Mouse (Mus musculus): ENCODE results near the gene Reep1. TPM values are rescaled to one million over a fixed set of nuclear protein-coding genes. Genes with fewer than 3 reads are reported as not detected.

Reep1 gene
- polyA plus RNA-seq, 1 experiment from 2014 or later, result 102 TPM

DNA sequence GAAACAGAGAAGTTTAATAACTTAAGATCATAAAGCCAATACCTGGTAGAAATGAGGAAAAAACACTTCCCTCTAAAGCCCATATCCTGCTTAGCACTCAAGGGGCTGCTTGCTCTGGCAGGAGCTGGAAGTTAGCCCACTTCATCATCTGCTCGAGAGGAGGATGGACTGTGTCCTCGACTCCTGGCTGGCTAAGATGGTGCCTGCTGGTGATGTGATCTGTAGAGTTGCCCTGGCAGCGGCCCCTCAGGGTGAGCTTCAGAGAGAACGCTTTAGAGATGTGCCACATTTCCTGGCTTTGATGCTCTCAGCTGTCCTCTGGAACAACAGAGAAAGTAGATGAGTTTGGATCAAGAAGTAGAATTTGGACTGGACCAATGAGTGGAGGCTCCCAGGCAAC is 31.2 kb downstream of the Reep1 start:
- no peaks in the 10 kb centered on the region for H3K36me3 ChIP-seq (ENCODE audit: poor library complexity, severe bottlenecking)
- no peaks in the 10 kb centered on the region for H3K9me3 ChIP-seq (replicated peaks)
- 81% methylated on average over 4 of the region's 4 CpGs for WGBS
- H3K9ac ChIP-seq, result no peak overlapping the region
- no peak overlapping the region for H3K4me2 ChIP-seq
- H3K27ac ChIP-seq, result no peak overlapping the region
- H3K4me3 ChIP-seq, result no peak overlapping the region
- ATAC-seq, result no peak
- H3K27me3 ChIP-seq, result no peaks in the 10 kb centered on the region
- H3K4me1 ChIP-seq, result peaks cover 31% of the 10 kb centered on the region

DNA sequence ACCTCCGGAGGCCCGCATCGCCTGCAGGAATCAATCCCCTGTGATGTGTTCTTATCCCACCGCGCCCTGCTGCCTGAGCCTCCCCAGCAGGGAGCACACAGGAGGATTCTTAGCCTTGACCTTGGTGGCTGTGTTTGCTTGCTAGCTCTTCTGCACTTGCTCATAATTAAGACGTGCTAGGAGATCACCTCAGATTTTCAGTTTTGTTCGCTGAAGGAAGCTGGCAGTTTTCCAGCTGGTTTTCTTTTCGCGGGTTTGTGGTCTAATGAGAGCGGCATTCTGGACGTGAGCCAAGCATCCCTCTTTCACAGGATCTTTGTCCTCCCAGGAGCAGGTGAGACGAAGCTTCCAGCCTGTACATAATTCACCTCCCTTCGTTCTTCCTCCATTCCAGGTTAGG is 33.6 kb downstream of the Reep1 start:
- no peaks in the 10 kb centered on the region for H3K27me3 ChIP-seq
- peak overlapping the region; percentile 45 for H3K4me2 ChIP-seq
- H3K4me1 ChIP-seq, result peaks cover 26% of the 10 kb centered on the region
- no peaks in the 10 kb centered on the region for H3K9me3 ChIP-seq (replicated peaks)
- 14% methylated on average over 13 of the region's 13 CpGs for WGBS
- peak overlapping the region; percentile 45; the same call in 1 of the 2 replicates for H3K9ac ChIP-seq
- H3K4me3 ChIP-seq, result peak overlapping the region; percentile 15; the same call in 1 of the 2 replicates
- peak; percentile 71 for ATAC-seq
- H3K27ac ChIP-seq, result peak overlapping the region; percentile 83
- H3K36me3 ChIP-seq (ENCODE audit: poor library complexity, severe bottlenecking), result no peaks in the 10 kb centered on the region

DNA sequence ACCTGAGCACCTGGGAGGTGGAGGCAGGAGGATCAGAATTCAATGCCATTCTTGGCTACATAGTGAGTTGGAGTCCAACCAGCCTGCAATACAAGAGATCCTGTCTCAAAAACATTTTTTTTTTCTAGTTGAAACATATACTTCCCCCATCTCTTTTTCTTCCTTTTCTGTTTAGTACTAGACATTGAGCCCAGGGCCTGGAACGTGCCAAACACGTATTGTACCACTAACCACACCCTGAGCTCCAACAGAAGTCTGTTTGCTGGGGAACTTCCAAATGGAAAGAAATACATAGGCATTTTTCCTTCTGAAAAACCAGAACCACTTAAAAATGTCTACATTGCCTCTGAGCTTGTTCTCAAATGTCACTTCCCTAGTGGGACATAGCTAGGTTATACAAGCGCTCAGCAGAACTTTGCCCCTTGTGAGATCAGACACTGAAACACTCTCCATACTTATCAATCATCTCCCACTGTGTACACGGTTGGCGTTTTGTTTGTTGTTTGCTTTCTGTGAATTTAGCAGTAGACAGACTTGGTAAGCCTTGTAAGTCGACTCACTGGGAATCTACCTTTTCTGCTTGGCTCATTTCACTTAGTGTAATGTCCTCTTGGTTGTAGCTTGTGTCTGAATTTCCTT is 34.8 kb downstream of the Reep1 start:
- Histone ChIP-seq H3K4me2 (no peak overlapping the region), H3K9me3 (replicated peaks) (no peaks in the 10 kb centered on the region), H3K9ac (no peak overlapping the region), H3K27me3 (no peaks in the 10 kb centered on the region), H3K27ac (no peak overlapping the region), H3K4me1 (peaks cover 25% of the 10 kb centered on the region), H3K4me3 (no peak overlapping the region), H3K36me3 (ENCODE audit: poor library complexity, severe bottlenecking) (no peaks in the 10 kb centered on the region)
- 85% methylated on average over 6 of the region's 6 CpGs for WGBS
- no peak for ATAC-seq

DNA sequence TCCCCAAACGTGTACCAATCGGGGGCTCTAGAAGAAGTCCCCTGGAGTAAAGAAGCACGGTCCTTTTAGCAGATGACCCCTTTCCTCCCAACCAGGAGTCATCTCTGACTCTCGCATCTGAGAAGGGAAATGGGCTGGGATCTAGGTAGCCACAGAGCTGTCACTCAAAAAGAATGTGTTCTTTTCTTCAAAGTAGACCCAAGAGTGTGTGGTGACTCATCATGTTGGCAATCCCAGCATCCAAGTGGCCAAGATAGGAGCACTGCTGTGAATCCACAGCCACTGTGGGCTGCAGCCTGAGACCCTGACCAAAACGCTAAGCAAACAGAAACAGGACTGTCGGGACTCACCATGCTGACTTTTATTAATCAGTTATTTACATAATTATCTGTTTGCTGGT is 37.6 kb downstream of the Reep1 start:
- 91% methylated on average over 6 of the region's 6 CpGs for WGBS
- ATAC-seq, result no peak
- H3K9me3 ChIP-seq (replicated peaks), result no peaks in the 10 kb centered on the region
- H3K4me3 ChIP-seq, result no peak overlapping the region
- no peak overlapping the region for H3K4me2 ChIP-seq
- no peaks in the 10 kb centered on the region for H3K27me3 ChIP-seq
- peaks cover 16% of the 10 kb centered on the region for H3K4me1 ChIP-seq
- H3K9ac ChIP-seq, result no peak overlapping the region
- no peak overlapping the region for H3K27ac ChIP-seq
- no peaks in the 10 kb centered on the region for H3K36me3 ChIP-seq (ENCODE audit: poor library complexity, severe bottlenecking)

DNA sequence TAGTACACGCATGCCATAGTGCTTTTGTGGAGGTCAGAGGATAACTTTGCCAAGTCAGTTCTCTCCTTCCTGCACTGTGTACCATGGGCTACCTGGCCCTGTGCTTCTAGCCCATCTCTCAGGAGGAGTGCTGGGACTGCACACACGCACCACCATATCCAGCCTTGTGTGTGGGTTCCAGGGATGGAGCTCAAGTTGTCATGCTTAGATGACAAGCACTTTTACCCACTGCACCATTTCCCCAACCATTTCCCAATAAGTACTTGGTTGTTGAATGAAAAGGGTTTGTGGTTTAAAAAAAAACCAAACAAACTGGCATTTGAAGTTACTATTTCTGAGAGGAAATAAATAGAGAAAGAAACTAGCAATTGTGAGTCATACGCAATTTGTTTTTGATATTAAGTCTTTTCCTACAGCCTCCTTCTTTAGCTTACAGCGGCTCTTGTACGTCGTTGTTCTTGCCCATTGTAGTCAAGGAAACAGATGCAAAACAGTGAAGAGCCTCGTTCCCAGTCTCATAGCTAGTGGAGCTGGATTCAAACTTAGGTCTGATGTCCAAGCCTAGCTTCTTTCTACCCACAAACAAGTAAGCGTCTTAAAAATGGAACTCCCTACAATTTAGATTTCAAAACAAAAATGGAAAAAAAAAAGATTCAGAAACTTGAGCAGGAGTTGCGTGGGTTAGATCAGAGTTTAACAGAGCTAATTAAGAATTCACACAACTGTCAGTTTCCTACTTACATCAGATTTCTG is 38.3 kb downstream of the Reep1 start:
- H3K4me1 ChIP-seq, result peaks cover 9% of the 10 kb centered on the region
- 63% methylated on average over 9 of the region's 9 CpGs for WGBS
- H3K4me3 ChIP-seq, result no peak overlapping the region
- no peak overlapping the region for H3K9ac ChIP-seq
- H3K27me3 ChIP-seq, result no peaks in the 10 kb centered on the region
- no peaks in the 10 kb centered on the region for H3K36me3 ChIP-seq (ENCODE audit: poor library complexity, severe bottlenecking)
- ATAC-seq, result no peak
- no peaks in the 10 kb centered on the region for H3K9me3 ChIP-seq (replicated peaks)
- no peak overlapping the region for H3K27ac ChIP-seq
- H3K4me2 ChIP-seq, result no peak overlapping the region

DNA sequence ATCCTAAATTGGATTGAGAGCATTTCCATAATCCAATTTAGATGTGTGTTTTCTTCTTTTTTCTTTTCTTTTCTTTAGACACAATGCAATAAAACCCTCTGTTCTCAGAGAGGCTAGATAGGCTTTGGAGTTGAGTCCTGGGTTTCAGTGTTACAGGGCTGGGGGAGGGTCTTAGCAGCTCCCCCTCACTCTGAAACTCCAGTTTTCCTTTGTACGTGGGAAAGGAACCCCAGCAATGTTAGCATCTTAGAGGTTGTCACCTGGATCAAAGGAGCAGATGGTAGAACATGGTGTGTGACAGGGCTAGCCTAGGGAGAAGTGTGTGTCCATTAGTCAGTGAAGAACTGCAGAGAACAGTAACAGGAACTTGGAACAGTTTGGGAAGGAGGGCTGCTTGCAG is 38.9 kb downstream of the Reep1 start:
- Histone ChIP-seq H3K9ac (no peak overlapping the region), H3K4me3 (no peak overlapping the region), H3K9me3 (replicated peaks) (no peaks in the 10 kb centered on the region), H3K4me2 (no peak overlapping the region), H3K27ac (no peak overlapping the region), H3K27me3 (no peaks in the 10 kb centered on the region), H3K36me3 (ENCODE audit: poor library complexity, severe bottlenecking) (no peaks in the 10 kb centered on the region), H3K4me1 (peaks cover 3% of the 10 kb centered on the region)
- 19% methylated on average over 1 of the region's 1 CpGs for WGBS
- ATAC-seq, result no peak

DNA sequence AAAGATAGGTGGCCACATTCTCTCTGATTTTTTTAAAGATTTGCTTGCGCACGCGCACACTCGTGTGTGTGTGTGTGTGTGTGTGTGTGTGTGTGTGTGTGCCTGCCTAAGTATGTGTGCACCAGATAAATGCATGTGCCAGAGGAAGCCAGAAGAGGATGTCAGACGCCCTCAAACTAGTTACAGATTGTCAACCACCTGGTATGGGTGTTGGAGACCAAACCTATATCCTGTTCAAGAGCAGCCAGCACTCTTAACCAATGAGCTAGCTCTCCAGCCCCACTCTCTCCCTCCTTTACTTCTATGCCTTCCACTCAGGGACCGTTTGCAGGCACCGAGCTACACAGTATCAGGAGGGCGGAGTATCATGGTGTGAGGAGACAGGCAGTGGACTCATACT is 39.5 kb downstream of the Reep1 start:
- no peak overlapping the region for H3K9ac ChIP-seq
- no peak overlapping the region for H3K4me2 ChIP-seq
- no peak overlapping the region for H3K27ac ChIP-seq
- H3K4me3 ChIP-seq, result no peak overlapping the region
- 92% methylated on average over 8 of the region's 8 CpGs for WGBS
- no peaks in the 10 kb centered on the region for H3K9me3 ChIP-seq (replicated peaks)
- no peaks in the 10 kb centered on the region for H3K36me3 ChIP-seq (ENCODE audit: poor library complexity, severe bottlenecking)
- no peak for ATAC-seq
- H3K27me3 ChIP-seq, result no peaks in the 10 kb centered on the region
- H3K4me1 ChIP-seq, result no peaks in the 10 kb centered on the region

DNA sequence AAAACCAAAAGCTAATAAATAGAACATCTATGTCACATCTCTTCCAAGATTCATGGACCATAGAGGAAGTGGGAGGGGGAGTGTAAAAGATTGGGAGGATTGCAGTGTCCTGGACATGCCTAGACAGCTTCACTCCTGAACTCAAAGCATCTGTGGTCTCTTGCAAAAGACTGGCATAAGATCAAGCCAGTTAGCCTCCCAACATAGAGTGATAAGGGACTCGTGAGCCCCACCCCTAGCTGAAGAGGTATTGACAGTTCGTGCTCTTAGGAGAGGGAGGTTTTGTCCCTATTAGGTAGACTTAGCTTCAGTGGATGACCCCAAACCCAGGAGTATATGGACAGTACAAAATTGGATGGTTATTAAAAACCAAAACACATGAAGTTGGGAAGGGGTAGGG is 44.2 kb downstream of the Reep1 start:
- Histone ChIP-seq H3K9me3 (replicated peaks) (no peaks in the 10 kb centered on the region), H3K27ac (no peak overlapping the region), H3K4me1 (peaks cover 16% of the 10 kb centered on the region), H3K4me2 (no peak overlapping the region), H3K27me3 (no peaks in the 10 kb centered on the region), H3K9ac (no peak overlapping the region), H3K36me3 (ENCODE audit: poor library complexity, severe bottlenecking) (no peaks in the 10 kb centered on the region), H3K4me3 (no peak overlapping the region)
- ATAC-seq, result no peak
- 88% methylated on average over 2 of the region's 2 CpGs for WGBS

DNA sequence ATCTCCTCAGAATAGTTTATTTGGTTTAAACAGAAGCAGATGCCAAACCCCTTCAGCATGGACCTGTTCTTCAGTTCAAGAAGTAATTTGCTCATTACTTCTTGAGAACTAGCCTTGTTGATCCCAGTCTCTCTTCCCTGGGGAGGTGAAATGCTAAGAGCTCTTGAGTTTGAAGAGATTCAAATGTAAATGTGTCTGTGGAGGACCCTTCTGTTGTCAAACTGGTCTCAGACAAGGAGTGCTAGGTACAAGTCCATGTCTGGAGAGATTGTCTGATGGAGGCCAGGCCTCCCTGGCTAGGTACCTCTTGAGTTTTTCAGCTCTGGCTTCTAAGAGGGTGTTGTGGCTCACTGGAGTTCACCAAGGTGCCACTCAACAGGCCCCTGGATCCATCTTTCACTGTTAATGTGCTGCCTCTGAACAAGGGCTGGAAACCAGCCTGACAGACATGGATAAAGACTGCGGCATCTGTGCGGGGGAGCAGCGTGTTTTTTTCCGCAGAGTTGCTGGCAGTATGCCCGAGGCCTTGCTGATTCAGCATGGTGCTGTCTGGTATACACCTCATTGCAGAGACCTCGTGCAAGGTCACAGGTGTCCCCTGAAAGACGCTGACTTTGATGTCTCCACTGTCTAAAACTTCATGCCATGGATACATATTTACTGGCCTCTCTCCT is 45.6 kb downstream of the Reep1 start:
- peak; percentile 50; the same call in 1 of the 2 replicates for ATAC-seq
- Histone ChIP-seq H3K9me3 (replicated peaks) (no peaks in the 10 kb centered on the region), H3K4me2 (no peak overlapping the region), H3K36me3 (ENCODE audit: poor library complexity, severe bottlenecking) (no peaks in the 10 kb centered on the region), H3K9ac (no peak overlapping the region), H3K4me1 (peaks cover 24% of the 10 kb centered on the region), H3K4me3 (no peak overlapping the region), H3K27ac (peak overlapping the region; percentile 70), H3K27me3 (no peaks in the 10 kb centered on the region)
- 56% methylated on average over 7 of the region's 7 CpGs for WGBS

DNA sequence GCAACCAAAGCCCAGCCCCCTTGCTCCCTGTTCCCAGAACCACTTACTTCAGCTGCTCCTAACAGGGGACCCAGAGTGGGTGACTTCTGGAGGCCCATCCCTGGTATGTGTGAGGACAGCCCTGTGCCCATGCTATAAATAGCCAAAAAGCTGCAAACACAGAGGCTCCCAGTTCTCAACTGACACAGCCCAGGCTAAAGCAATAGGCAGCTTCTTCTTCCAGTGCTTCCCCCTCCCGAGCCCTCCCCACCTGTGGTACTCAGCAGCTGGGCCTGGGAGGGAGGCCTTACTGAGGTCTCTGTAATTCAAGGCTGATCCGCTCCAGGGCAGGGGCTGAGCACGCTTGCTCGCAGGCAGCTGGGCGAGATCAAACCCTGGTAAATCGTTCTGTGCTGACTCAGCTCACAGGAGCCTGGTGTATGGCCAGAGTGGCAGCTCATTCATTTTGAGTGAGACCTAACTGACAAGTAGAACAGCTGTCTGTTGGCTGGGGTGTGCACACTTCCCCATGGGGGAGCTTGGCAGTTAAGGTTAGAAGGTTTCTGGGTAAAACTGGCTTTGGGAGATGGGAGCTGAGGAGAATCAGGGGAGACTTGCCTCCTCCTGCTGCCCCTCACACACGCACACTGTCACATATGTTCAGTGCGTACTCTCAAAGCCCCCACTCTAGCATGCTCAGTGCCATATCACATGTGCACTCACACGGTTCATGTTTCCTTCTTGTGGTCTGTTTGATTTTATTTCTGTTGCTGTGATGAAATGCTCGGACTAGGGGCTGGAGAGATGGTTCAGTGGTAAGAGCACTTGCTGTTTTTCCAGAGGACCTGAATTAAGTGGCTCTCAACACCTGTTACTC is 49.9 kb downstream of the Reep1 start:
- no peaks in the 10 kb centered on the region for H3K27me3 ChIP-seq
- H3K4me3 ChIP-seq, result no peak overlapping the region
- H3K9me3 ChIP-seq (replicated peaks), result no peaks in the 10 kb centered on the region
- H3K4me1 ChIP-seq, result peaks cover 23% of the 10 kb centered on the region
- H3K9ac ChIP-seq, result peak overlapping the region; percentile 34; the same call in 1 of the 2 replicates
- 55% methylated on average over 10 of the region's 10 CpGs for WGBS
- no peak overlapping the region for H3K4me2 ChIP-seq
- H3K36me3 ChIP-seq (ENCODE audit: poor library complexity, severe bottlenecking), result peaks cover 17% of the 10 kb centered on the region; the same call in 1 of the 2 replicates
- peak overlapping the region; percentile 31 for H3K27ac ChIP-seq
- ATAC-seq, result peak; percentile 71

DNA sequence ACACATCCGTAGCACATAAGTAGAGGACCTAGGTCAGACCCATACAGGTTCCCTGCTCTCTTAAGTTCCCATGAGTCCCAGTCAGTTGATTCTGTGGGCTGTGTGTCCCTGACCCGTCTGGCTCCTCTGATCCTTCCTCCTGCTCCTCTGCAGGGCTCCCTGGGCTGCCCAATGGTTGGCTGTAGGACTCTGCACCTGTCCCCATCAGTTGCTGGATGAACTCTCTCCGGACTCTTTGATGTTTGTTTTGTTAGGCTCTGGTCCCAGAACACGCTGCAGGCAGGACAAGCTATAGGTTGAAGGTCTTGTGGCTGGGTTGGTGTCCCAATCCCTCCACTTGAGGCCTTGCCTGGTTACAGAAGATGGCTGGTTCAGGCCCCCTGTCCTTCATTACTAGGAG is 51.4 kb downstream of the Reep1 start:
- H3K27me3 ChIP-seq, result no peaks in the 10 kb centered on the region
- no peak overlapping the region for H3K27ac ChIP-seq
- H3K9ac ChIP-seq, result no peak overlapping the region
- no peaks in the 10 kb centered on the region for H3K9me3 ChIP-seq (replicated peaks)
- H3K4me1 ChIP-seq, result 0 out of 2 replicates have a peak, but pooled peaks cover 10% of the 10 kb centered on the region
- 82% methylated on average over 4 of the region's 4 CpGs for WGBS
- no peak for ATAC-seq
- H3K36me3 ChIP-seq (ENCODE audit: poor library complexity, severe bottlenecking), result peaks cover 21% of the 10 kb centered on the region
- H3K4me3 ChIP-seq, result no peak overlapping the region
- no peak overlapping the region for H3K4me2 ChIP-seq

All from forebrain, embryonic 13.5 days (tissue).